Mouse (Mus musculus): ENCODE results near the gene Fndc4.

The Fndc4 gene

GRCm38 (mm10) chr5:31257616-31258015, 38.3 kb downstream of the Fndc4 start:
- DNase-seq (ENCODE audit: low spot score), result no peak

GRCm38 (mm10) chr5:31255971-31256370, 39.9 kb downstream of the Fndc4 start:
- no peak for DNase-seq (ENCODE audit: low spot score)

GRCm38 (mm10) chr5:31255381-31255780, 40.5 kb downstream of the Fndc4 start:
- DNase-seq (ENCODE audit: low spot score), result no peak

DNA sequence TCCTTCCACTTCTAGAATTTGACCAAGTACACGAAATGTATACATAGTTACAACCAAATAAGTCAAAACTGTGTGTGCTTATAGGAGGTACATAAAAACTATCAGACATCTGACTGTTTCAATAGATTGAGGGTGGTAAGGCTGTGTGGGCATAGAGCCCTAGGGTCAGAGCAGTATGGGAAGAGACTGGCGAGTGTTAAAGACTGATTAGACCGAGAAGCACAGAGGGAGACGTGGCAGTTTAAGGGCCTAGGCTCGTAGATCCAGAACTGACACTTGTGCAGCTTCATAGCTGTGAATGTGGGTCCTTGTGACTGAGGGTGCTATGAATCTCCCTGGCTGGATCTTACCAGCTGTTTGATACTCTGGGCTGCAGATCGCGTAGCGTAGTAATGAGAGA, 41.0 kb downstream of the Fndc4 start:
- DNase-seq (ENCODE audit: low spot score), result no peak

DNA sequence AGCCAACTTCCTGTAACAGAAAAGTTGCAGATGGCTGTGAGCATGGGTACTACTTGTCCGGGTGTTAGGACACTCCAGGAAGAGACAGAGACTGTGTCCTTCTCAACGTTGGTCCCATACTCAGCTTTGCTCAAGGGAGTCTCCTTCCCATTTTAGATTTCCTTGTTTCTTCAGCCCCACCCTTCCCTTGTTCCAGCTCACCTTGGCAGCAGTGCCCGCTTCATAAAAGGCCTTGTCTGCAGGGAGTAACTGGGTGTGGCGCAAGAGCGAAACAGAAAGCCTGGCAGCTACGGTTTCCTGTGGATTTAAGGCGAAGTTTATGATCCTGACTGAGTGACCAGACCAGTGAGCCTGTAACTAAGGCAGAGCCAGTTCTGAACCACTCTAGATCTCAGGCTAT, 41.4 kb downstream of the Fndc4 start:
- DNase-seq (ENCODE audit: low spot score), result no peak

- no peak for DNase-seq (ENCODE audit: low spot score)
Observed at GRCm38 (mm10) chr5:31253806-31254205, 42.1 kb downstream of the Fndc4 start.

DNA sequence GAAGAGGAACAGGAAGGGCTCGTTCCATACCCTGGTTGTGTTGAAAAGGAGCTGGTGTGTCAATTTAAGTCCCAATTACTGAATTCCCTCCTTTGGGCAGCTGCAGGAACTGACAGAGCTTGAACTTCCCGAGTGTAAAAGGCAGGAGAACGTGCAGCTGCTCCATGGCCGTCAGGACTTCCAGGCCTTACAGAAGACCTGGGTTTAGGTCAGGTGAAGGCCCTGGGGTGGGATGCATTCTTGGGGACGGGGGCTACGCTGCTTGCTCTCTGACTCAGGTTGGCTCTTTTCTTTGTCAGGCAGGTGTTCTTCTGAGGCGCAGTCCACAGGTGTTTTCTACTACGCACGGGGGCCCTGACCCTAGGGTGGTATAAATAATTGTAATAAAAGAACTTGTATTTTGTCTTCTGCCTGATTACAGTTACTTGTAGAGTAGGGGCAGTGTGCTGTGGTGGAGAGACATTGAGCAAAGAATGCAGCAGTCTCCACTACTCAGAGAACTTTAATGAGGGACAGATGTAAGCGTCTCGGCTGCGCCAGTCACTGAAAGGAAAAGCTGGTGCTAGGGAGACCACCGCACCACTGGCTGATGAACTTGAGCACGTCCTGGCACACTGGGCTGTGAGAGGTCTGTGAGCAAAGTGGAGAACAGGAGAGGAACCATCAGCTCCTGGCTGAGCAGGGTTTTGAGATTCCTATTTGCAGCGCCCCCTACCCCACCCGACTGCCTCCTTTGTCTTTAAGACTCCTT, 42.9 kb downstream of the Fndc4 start:
- no peak for DNase-seq (ENCODE audit: low spot score)

DNA sequence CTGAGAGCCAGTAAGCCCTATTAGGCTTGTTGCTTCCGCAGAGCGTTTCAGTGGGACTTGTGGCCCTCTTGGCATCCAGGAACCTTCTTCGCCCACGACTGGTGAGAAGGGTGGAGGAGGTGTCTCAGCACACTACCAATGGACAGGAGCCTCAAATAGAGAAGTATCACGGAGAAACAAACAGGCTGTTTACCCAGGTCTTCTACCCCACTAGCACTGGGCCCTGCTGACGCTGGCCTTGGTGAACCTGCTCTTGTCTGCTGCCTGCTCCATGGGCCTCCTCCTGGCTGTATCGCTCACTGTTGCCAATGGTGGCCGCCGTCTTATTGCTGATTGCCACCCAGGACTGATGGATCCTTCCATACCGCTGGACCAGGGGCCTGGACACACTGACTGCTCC, 43.7 kb downstream of the Fndc4 start:
- DNase-seq (ENCODE audit: low spot score), result no peak

GRCm38 (mm10) chr5:31251541-31252101, 44.3 kb downstream of the Fndc4 start, which contains the start of gene Krtcap3:
Gene Krtcap3, plus strand, starts transcription at chr5:31251691.
- DNase-seq (ENCODE audit: low spot score), result no peak

- DNase-seq (ENCODE audit: low spot score), result no peak
Observed at GRCm38 (mm10) chr5:31250716-31251115, 45.2 kb downstream of the Fndc4 start.

Measured in layer of hippocampus, adult 11-12 months (tissue).